Mouse (Mus musculus) right cerebral cortex, postnatal 10 days (tissue): ENCODE data around the gene Fblim1.
"Not testable (repeated sequence)": the region's sequence is repeated elsewhere in the genome, so short reads cannot be mapped to it uniquely, and the experiment has no call there.

ENCODE experiments used
- DNase-seq, 2 experiments: peaks; one replicate each; pipeline ENCODE4 v3.0.0; 2021; ENCODE audit warnings: low spot score in 2 of 2

Gene Fblim1

DNA sequence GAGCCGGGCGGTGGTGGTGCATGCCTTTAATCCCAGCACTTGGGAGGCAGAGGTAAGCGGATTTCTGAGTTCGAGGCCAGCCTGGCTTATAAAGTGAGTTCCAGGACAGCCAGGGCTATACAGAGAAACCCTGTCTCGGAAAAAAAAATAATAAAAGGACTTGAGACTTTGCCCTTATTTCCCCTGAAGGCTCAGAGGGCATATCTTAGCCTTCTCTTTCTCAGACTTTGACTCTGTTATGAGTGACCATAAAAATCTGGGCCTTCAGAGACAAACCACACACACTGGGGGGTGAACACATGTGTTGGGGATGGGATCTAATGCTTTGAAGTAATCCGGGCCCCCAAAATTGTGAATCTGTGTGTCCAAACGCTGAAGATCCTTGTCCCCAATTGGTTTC is 38.7 kb downstream of the Fblim1 start:
- not testable (repeated sequence) for DNase-seq

DNA sequence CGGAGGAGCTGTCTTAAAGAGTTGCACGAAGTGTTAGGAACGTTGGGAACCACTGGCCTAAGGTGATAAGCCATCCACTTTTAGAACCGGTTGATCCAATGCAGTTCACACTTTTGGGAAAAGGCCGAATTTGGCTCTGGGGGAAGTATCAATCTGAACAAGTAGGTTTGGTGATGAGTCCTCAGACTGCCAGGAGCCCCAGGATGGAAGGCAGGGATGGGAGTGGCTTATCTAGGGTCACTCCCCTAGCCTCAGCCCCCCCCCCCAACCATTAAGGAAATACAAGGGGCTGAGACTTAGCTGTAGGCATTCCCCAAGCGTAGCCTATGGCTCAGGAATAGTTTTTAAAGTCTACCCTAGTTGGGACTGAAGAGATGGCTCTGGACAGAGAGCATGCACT is 39.7 kb downstream of the Fblim1 start:
- DNase-seq, result no peak

DNA sequence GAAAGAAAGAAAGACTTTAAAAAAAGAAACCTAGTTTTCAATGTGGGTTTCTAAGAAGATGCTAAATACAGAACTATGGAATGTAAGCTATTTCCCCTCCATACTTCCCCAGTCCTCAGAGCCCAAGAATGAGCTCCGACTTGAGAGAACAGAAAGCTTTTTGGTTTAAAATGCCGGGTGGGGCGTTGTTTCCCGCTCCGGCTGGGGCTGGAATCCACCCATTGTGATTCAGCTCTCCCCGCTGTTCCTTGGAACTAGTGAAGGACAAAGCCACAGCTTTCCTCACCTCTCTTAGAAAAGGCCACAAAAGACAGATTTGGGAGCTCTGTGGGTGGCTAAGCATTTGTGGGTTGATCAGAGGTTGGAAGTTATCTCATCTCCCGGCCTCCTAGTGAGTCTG is 40.6 kb downstream of the Fblim1 start:
- DNase-seq, result no peak

DNA sequence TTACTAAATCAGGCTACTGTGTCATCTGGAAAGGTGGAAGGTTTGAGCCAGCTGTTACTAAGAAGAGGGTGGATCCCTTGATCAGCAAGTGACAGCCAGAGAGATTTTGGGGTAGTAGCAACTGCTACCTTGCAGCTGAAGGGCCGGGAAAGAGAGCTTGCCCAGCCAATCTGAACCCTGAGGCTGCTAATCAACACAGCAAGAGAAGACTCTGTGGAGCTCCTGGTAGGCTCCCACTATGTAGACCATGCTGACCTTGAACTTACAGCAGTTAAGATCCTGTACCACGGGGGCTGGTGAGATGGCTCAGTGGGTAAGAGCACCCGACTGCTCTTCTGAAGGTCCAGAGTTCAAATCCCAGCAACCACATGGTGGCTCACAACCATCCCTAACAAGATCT is 41.2 kb downstream of the Fblim1 start:
- no peak for DNase-seq

DNA sequence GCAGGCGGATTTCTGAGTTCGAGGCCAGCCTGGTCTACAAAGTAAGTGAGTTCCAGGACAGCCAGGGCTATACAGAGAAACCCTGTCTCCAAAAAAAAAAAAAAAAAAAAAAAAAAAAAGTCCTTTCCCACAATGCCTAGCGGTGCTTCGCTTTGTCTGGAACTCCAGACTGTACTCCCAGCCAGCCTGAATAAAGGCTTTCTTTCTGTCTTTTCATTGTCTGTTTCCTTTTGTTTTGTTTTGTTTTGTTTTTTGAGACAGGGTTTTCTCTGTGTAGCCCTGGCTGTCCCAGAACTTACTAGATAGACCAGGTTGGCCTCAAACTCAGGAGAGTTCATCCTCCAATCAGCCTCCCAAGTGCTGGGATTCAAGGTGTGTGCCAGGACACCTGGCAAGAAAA is 41.7 kb downstream of the Fblim1 start:
- no peak for DNase-seq

DNA sequence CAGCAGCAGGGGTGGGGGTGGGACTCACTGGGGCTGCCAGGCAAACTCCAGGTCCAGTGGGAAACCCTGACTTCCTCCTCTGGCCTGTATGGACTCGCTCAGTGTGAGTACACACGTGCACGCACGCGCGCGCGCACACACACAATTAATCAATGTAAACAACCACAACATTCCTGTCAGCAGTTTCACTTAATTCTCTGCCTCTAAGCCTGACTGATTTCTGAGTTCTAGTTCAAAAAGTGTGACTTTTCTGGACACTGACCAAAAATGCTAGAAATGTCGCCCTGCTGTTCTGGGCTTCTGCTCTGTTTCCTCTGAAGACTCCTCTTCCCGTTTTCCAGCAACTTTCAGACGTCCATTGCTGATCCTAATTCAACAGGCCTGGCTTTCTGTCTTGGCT is 43.6 kb downstream of the Fblim1 start:
- DNase-seq, result no peak

DNA sequence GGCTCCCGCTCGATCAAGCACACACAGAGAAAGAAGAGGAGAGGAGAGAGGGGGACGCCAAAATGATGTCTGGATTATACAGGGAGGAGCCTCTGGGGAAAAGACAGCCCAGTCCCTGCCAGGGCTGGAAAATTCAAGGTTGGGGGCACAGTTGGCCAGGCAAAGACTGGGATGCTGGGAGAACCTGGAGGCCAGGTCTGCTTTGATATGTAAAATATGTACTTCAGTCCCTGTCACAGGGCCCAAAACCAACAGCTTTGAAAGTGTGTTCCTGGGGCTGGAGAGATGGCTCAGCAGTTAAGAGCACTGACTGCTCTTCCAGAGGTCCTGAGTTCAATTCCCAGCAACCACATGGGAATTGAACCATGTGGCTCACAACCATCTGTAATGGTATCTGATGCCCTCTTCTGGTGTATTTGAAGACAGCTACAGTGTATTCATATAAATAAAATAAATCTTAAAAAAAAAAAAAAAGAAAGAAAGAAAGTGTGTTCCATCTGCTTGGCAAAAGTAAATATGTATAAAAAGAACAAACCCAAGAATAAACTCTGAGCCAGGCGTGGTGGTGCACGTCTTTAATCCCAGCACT is 44.5 kb downstream of the Fblim1 start:
- DNase-seq, result not testable (repeated sequence)

DNA sequence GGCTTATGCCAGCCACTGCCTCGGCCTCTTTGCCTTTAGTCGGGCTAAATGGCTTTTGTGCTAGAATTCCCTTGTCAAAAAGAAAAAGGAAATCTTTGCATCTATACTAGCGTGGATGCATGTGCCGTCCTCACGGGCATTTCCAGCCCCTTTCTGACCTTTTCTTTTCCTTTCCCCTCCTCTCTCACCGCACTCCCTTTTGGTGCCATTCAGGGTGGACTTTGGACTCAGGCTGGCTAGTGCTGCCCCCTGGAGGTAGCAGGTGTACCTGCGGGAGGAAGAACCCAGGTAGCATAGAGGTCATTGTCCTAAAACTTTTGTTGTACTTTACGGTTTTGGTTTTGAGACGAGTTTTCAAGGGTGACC is 46.0 kb downstream of the Fblim1 start:
- peak; percentile 75 to 80 for DNase-seq

DNA sequence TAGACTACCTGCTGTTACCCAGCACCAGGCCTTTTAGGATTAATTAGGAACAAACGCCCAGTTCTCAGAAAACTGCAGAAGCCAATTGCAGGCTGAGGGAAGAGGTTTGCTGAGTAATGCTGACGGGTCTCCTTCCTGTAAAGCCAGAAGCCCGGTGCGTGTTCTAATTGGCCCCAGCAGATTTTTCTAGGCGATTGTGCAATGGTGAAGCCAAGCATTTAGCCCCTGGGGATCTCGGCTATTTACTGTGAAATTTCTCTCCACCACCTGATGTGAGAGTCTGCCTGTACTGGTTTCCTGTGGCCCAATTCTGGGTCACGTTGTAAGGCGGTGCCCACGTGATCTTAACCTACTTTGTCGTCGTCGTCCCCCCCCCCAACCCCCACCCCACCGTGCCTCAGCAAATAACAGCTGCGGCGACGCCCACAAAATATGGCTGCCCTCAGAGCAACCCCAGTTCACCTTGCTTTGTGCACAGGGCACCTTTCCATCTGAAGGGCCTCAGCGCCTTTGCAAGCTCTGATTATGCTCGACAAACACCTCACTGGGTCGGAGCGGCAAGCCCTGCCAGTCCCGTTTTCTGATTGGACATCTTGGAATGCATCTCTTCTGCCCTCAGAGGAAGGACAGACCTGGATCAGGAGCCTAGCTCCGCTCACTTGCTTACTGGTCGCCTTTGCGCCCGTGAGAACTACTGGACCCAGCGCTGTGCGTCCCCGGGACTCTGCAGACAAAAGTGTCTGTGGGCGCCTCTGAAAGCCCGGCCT is 46.6 kb downstream of the Fblim1 start:
- peak; percentile 75 to 81 for DNase-seq

DNA sequence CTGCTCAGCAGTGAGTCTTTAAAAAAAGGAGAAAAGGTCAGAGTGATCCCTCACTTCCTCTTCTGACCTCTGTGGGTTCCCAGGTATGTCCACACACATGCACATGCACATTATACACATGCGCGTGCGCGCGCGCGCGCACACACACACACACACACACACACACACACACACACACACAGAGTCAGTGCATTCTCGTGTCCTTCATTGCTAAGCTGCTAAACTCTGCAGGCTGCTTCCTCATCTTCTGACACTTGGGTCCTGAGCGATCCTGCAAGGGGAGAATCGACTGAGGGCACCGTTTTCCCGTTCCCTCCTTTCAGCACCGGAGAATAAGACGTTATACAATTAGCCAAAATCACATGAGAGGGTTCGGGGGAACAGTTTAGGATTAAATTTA is 47.2 kb downstream of the Fblim1 start:
- peak in 1 of 2 experiments; percentile 39 for DNase-seq

DNA sequence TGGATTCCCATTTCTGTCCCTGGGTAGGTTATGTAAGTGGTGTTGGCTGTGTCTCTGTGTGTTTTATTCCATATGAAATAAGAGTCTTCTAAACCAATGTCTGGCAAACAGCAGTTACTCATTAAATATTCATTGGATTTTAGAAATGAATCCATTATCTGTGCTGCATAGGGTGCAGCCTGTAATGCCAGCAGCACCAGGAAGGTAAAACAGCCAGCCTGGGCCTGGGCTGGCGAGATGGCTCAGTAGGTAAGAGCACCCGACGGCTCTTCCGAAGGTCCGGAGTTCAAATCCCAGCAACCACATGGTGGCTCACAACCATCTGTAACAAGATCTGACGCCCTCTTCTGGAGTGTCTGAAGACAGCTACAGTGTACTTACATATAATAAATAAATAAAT is 49.7 kb downstream of the Fblim1 start:
- not testable (repeated sequence) for DNase-seq

DNA sequence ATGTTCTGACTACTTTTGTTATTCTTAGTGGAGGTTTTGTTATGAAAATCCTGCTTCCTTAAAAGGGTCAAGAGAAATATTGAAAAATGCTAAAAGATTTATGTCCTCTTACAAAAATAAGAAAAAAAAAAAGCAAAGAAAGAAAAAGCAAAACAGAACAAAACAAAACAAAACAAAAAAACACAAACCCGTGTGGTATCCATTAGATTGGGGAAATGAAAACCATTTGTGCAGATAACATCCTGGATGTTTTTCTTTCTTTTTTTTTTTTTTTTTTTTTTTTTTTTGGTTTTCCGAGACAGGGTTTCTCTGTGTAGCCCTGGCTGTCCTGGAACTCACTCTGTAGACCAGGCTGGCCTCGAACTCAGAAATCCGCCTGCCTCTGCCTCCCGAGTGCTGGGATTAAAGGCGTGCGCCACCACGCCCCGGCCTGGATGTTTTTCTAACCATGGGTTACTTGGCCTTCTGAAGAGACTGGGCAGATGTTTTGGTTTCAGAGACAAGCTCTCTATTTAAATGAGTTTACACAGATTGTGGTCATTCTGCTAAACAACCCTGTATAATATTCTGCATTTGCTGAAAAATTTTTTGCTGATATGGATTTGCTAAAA is 51.5 kb downstream of the Fblim1 start:
- DNase-seq, result not testable (repeated sequence)

DNA sequence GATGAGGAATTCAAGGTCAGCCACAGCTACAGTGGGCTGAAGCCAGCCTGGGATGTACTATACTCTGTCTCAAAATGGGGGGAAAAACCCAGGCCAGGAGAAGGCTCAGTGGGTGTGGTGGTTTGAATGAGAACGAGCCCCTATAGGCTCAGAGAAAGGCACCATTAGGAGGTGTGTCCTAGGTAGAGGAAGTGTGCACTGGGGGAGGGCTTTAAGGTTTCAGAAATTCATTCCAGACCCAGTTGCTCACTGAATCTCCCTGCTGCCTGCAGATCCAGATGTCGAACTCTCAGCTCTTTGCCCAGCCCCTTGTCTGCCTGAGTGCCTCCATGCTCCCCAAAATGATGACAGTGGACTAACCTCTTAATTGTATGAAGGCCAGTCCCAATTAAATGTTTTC is 53.4 kb downstream of the Fblim1 start:
- no peak for DNase-seq

DNA sequence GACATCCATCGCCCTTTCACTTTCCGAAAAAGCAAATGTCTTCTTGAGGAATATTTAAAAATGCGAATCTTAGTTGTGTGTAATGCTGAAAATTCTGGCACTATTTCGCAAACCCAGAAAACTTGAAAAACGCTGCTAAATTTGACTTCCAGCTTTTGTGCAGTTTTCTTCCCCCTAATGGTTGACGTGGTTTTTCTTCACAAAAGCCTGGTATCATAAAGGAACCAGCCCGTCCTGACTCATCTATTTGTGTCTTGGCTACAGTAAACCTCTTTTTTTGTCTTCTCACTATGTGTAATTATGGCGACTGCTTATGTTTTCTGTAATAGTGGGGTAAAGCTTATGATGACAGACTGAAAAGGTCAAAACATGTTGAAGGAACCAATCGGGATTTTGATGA is 58.6 kb downstream of the Fblim1 start:
- DNase-seq, result no peak

DNA sequence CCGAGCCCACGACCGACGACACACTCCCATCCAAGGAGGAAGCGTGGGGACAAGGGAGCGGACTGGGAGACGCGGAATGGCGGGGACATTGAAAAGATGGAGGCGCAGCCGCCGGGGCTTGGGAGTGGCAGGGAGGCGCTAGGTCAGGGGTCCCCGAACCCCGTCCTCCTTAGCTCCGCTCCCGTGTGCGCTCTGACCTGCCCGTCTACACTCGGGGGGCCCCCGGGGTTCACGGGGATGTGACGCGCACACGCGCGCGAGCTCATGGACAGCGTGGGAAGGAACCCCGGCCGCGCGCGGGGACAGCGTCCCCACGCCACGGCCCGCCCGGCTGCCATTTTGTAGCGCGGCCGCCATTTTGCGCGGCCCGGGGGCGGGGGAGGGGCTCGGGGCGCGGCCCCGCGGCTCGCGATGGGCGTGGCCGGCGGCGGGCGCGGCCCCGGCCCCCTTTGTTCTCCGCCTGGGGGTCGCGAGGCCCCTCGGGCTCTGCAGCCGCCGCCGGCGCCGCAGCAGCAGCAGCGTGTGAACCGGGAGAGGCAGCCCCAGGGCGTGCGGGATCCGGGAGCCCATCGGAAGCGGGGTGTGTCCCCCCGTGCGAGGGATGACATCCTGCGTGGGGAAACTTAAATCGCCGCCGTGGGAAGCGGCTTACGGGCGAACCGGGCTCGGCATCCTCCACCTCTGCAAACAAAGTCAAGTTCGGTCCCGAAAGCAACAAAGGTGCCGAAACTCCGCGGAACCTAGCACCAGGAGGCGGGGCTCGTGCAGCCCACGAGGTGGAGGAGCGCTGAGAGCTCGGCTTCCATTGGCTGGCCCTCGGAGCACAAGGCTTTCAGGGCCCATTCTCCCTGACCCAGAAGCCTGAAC is 59.3 kb downstream of the Fblim1 start:
- DNase-seq, result peak; percentile 90 to 94

DNA sequence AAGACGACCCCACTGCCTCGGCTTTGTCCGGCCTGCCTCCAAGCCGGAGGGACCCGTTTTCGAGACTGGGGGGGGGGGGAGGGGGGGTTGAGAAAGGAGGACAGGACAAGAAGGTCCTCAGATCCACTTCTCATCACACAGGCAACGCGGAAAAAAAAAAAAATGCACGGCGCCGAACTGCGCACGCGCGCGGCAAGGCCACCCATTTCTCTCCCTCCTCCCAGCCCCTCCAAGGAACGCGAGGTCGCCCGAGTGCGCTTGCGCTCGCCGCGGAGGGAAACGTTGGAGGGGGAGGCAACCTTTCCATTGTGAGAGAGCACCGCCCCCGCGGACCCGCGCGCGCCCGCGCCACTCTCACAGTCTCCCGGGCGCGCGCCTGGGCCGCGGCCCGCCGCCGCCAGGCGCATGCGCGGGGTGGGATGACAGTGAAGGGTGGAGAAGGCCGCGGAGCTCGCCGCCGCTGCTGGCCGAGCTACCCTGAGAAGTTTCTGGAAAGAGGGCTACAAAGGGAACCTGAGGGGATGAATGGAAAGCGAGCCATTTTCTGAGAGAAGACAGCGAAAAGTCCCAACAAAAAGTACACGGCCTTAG is 60.1 kb downstream of the Fblim1 start:
- peak; percentile 99 to 100 for DNase-seq

DNA sequence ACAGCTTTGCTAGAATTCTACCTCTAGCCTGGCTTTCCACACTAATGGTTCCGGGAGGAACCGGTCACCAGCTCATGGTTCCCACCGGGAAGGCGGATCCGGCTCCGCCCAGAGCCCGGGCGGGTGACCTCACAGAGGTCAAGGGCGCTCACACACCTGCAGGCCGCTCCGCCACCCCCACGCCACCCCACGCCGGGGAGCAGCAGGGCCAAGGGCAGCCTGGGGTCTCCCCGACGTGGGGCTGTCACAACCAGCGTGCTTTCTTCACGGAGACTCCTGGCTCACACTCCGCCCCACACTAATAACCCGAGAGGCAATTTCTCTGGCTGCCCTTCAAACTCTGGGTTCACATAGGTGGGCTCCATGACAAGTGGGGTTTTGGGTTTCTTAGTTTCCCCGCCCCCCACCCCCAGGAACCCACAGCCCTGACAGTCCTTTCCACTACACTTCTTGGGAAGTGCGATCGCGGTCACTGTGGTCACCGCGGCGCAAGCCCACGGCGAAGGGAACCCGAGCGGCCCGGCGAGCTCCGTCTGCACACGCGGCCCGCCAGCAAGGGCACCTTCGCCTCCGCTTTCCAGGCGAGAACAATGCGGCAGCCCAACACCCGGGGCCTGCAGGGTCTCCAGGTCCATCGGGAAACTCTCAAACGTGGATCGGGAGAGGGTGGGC is 60.7 kb downstream of the Fblim1 start:
- peak; percentile 67 to 73 for DNase-seq

DNA sequence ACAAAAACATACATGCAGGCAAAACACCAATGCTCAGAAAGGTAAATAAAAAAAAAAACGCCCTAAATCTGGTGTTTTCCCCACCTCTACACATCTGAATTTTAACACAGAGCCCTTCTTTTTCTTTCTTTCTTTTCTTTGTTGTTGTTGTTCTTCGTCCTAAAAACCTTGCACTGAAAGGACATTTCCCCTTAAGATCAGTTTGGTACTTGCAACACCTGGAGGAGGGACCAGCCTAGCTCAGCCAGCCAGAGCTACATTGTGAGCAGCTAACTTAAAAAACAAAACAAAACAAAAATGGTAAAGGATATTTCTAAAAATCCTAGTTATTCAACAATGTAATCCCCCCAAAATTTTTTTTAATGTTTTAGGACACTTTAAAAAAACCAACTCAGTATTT is 61.4 kb downstream of the Fblim1 start:
- DNase-seq, result no peak

DNA sequence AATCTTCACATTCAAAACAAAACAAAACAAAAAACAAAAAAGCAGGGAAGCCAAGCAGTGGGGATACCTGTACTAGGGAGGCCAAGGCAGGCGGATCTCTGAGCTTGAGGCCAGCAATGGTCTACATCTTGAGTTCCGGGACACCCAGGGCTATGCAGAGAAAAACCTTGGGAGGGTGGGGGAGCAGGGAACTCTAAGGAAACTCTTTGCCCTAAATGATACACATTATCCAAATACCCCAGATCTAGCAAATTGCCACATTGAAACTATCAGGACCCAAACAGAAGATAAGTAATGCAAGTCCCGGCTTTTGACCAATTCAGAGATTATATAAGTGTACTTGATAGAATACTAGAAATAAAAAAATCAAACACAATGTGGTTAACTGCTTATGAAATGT is 62.3 kb downstream of the Fblim1 start:
- no peak for DNase-seq

DNA sequence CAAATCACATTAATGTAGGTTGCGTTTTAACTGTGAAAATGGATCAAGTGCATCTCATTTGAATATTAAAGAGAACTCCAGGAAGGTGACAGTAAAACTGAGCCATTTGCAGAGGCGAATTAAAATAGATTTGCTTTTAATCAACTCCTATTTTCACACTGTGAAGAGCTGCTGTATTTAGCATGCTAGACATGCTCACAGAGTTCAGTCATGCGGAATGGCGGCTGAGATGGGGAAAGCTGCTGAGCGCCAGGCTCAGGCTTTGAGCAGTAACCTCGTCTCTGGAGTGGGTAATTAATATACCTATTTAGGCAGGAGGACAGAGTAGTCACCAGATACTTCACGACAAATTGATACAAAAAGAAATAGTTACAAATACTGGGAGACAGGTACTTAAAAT is 64.0 kb downstream of the Fblim1 start:
- peak; percentile 64 to 67 for DNase-seq

DNA sequence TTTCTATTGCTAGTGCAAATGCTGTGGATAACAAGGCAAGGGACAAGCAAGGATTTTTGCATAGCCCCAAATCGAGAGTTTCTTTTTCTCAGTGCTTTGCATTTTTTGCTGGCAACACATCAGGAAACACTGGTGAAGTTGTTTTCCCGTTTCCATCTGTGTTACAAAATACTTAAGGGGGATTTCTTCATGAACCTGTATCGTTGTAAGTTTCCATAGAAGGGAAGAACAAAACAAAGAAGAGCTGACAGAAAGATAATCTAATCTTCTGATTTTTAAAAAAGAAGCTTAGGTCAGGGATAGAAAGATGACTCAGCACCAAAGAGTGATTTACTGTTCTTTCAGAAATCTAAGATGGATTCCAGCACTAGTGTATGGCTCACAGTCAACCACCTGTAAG is 65.1 kb downstream of the Fblim1 start:
- no peak for DNase-seq
